Mouse (Mus musculus): ENCODE data around the gene Hoxa9.

Hoxa9 gene

GRCm38 (mm10) chr6:52244471-52245039 lies 13.7 kb upstream of the Hoxa9 start:
- DNase-seq (ENCODE audit: low read depth, low spot score) = no peak

GRCm38 (mm10) chr6:52243681-52244121 lies 12.8 kb upstream of the Hoxa9 start:
- no peak for DNase-seq (ENCODE audit: low read depth, low spot score)

- no peak for DNase-seq (ENCODE audit: low read depth, low spot score)
Measured at GRCm38 (mm10) chr6:52242801-52243332, 12.0 kb upstream of the Hoxa9 start.

GRCm38 (mm10) chr6:52241001-52241621 lies 10.2 kb upstream of the Hoxa9 start:
- DNase-seq (ENCODE audit: low read depth, low spot score) = no peak

GRCm38 (mm10) chr6:52240389-52241000 lies 9.6 kb upstream of the Hoxa9 start, which contains the start of gene Hoxa10:
Gene Hoxa10 (minus strand): TSS chr6:52240854.
- peak; percentile 79 for DNase-seq (ENCODE audit: low read depth, low spot score)

GRCm38 (mm10) chr6:52239625-52240388 lies 8.9 kb upstream of the Hoxa9 start:
- DNase-seq (ENCODE audit: low read depth, low spot score) = no peak

GRCm38 (mm10) chr6:52238976-52239375 lies 8.1 kb upstream of the Hoxa9 start:
- no peak for DNase-seq (ENCODE audit: low read depth, low spot score)

GRCm38 (mm10) chr6:52238155-52238545 lies 7.3 kb upstream of the Hoxa9 start:
- no peak for DNase-seq (ENCODE audit: low read depth, low spot score)

GRCm38 (mm10) chr6:52237346-52238154 lies 6.7 kb upstream of the Hoxa9 start:
- DNase-seq (ENCODE audit: low read depth, low spot score) = no peak

- DNase-seq (ENCODE audit: low read depth, low spot score) = no peak
Measured at GRCm38 (mm10) chr6:52236806-52237205, 5.9 kb upstream of the Hoxa9 start.

- no peak for DNase-seq (ENCODE audit: low read depth, low spot score)
Measured at GRCm38 (mm10) chr6:52235866-52236265, 5.0 kb upstream of the Hoxa9 start.

GRCm38 (mm10) chr6:52235267-52235666 lies 4.4 kb upstream of the Hoxa9 start:
- no peak for DNase-seq (ENCODE audit: low read depth, low spot score)

- no peak for DNase-seq (ENCODE audit: low read depth, low spot score)
Measured at GRCm38 (mm10) chr6:52234428-52235140, 3.7 kb upstream of the Hoxa9 start.

- no peak for DNase-seq (ENCODE audit: low read depth, low spot score)
Measured at GRCm38 (mm10) chr6:52233546-52234427, 2.9 kb upstream of the Hoxa9 start.

GRCm38 (mm10) chr6:52232984-52233545 lies 2.2 kb upstream of the Hoxa9 start:
- no peak for DNase-seq (ENCODE audit: low read depth, low spot score)

GRCm38 (mm10) chr6:52232568-52232965 lies 1.7 kb upstream of the Hoxa9 start:
- DNase-seq (ENCODE audit: low read depth, low spot score) = no peak

- no peak for DNase-seq (ENCODE audit: low read depth, low spot score)
Measured at GRCm38 (mm10) chr6:52231885-52232567, 1.1 kb upstream of the Hoxa9 start.

- DNase-seq (ENCODE audit: low read depth, low spot score) = peak; percentile 26
Measured at GRCm38 (mm10) chr6:52229558-52230416, 1.1 kb downstream of the Hoxa9 start.
